Mouse (Mus musculus) midbrain, embryonic 16.5 days (tissue): ENCODE results near the gene Atg9b. TPM values are rescaled to one million over a fixed set of nuclear protein-coding genes. Genes with fewer than 3 reads are reported as not detected.
A peak's percentile ranks its signal among the peaks of the same experiment; 100 is the strongest.

Source experiments
- ATAC-seq: fragments of 200-750 bp; cut with Nextera tagmentation; 2 replicates; pipeline ENCODE4 v1.8.0; 2017; ENCODE audit warnings: moderate TSS enrichment
- H3K27ac ChIP-seq: fragments of 300-500 bp; sonication (generic); 2 replicates; pipeline ENCODE4 v1.5.1; 2014; ENCODE audit warnings: mild to moderate bottlenecking, low read length, mixed read lengths
- H3K27me3 ChIP-seq: fragments of 300-500 bp; sonication (generic); 2 replicates; pipeline ENCODE4 v1.6.1; 2014; ENCODE audit warnings: low read depth, low read length, mixed read lengths; ENCODE audit not compliant: control insufficient read depth, insufficient read depth
- H3K36me3 ChIP-seq: fragments of 300-500 bp; sonication (generic); 2 replicates; pipeline ENCODE4 v1.6.1; 2014; ENCODE audit warnings: mild to moderate bottlenecking, low read length, moderate library complexity, mixed read lengths; ENCODE audit not compliant: control insufficient read depth, insufficient read depth
- H3K4me1 ChIP-seq: fragments of 300-500 bp; sonication (generic); 2 replicates; pipeline ENCODE4 v1.6.1; 2014; ENCODE audit warnings: mild to moderate bottlenecking, low read length, mixed read lengths; ENCODE audit not compliant: control insufficient read depth, insufficient read depth
- H3K4me2 ChIP-seq: fragments of 300-500 bp; sonication (generic); 2 replicates; pipeline ENCODE4 v1.6.1; 2014; ENCODE audit warnings: mild to moderate bottlenecking, low read length, mixed read lengths
- H3K4me3 ChIP-seq: fragments of 300-500 bp; sonication (generic); 2 replicates; pipeline ENCODE4 v1.5.1; 2014; ENCODE audit warnings: low read depth, mild to moderate bottlenecking, low read length, moderate library complexity, mixed read lengths
- H3K9ac ChIP-seq: fragments of 300-500 bp; sonication (generic); 2 replicates; pipeline ENCODE4 v1.6.1; 2014; ENCODE audit warnings: low read depth, low read length, mixed read lengths
- H3K9me3 ChIP-seq: fragments of 300-500 bp; sonication (generic); replicated peaks from 2 replicates; pipeline ENCODE4 v1.6.1; 2014; ENCODE audit warnings: mild to moderate bottlenecking, low read length, mixed read lengths; ENCODE audit not compliant: control insufficient read depth, poor library complexity, severe bottlenecking
- whole genome bisulfite sequencing: fragments of 180-500 bp; shearing (Covaris S2); extraction: QIAGEN DNeasy Blood & Tissue Kit; methylation state at CpG from one replicate; pipeline ENCODE4 v1.1.7; 2014; 5-methylcytosine and 5-hydroxymethylcytosine counted together
- polyA plus RNA-seq: library from polyadenylated mRNA; unstranded; fragments of >200 nt; fragmentation: Nextera tagmentation; extraction: Ambion mirVana; gene quantifications from 2 replicates; pipeline ENCODE4 v1.2.1, GENCODE M21; 2015

The Atg9b gene
- polyA plus RNA-seq, 1 experiment from 2014 or later: 4.4 TPM

- H3K27me3 ChIP-seq: no peaks in the 10 kb centered on the region; the same call in 1 of the 2 replicates
- peak overlapping the region; percentile 94 for H3K4me2 ChIP-seq
- ATAC-seq: no peak
- under 1% methylated on average over 44 of the region's 60 CpGs for WGBS
- peak overlapping the region; percentile 94 for H3K27ac ChIP-seq
- H3K4me3 ChIP-seq: peak overlapping the region; percentile 68
- H3K9ac ChIP-seq: peak overlapping the region; percentile 69
- H3K36me3 ChIP-seq: 0 out of 2 replicates have a peak, but pooled peaks cover 5% of the 10 kb centered on the region
- peaks cover 30% of the 10 kb centered on the region for H3K4me1 ChIP-seq
- no peaks in the 10 kb centered on the region for H3K9me3 ChIP-seq
These were observed 33.0 kb upstream of the Atg9b start for GRCm38 (mm10) chr5:24424861-24425411.

GRCm38 (mm10) chr5:24424004-24424781, 32.2 kb upstream of the Atg9b start:
- H3K36me3 ChIP-seq: peaks cover 11% of the 10 kb centered on the region; the same call in 1 of the 2 replicates
- no peaks in the 10 kb centered on the region; the same call in 1 of the 2 replicates for H3K27me3 ChIP-seq
- peak overlapping the region; percentile 72 for H3K9ac ChIP-seq
- 14% methylated on average over 21 of the region's 21 CpGs for WGBS
- H3K27ac ChIP-seq: peak overlapping the region; percentile 94
- H3K4me3 ChIP-seq: peak overlapping the region; percentile 68
- ATAC-seq: no peak; the same call in 1 of the 2 replicates
- no peaks in the 10 kb centered on the region for H3K9me3 ChIP-seq
- H3K4me2 ChIP-seq: peak overlapping the region; percentile 94
- H3K4me1 ChIP-seq: peaks cover 30% of the 10 kb centered on the region

GRCm38 (mm10) chr5:24423129-24424003, 31.4 kb upstream of the Atg9b start, which contains the start of the genes Cdk5 and Slc4a2:
Gene Cdk5, minus strand, starts transcription at chr5:24423530.
Gene Slc4a2, plus strand, starts transcription at chr5:24423837.
- H3K9me3 ChIP-seq: no peaks in the 10 kb centered on the region
- H3K9ac ChIP-seq: peak within 1 kb of the TSS; percentile 84
- no peaks in the 10 kb centered on the region; the same call in 1 of the 2 replicates for H3K27me3 ChIP-seq
- peak within 1 kb of the TSS; percentile 68 for H3K4me3 ChIP-seq
- H3K4me2 ChIP-seq: peak within 1 kb of the TSS; percentile 94
- peaks cover 18% of the 10 kb centered on the region; the same call in 1 of the 2 replicates for H3K36me3 ChIP-seq
- H3K27ac ChIP-seq: peak within 1 kb of the TSS; percentile 94
- WGBS: under 1% methylated on average over 46 of the region's 46 CpGs
- peaks cover 30% of the 10 kb centered on the region for H3K4me1 ChIP-seq
- ATAC-seq: peak; percentile 96

- no peak overlapping the region for H3K4me2 ChIP-seq
- H3K4me1 ChIP-seq: peaks cover 29% of the 10 kb centered on the region
- no peak for ATAC-seq
- no peak overlapping the region for H3K27ac ChIP-seq
- peaks cover 18% of the 10 kb centered on the region; the same call in 1 of the 2 replicates for H3K36me3 ChIP-seq
- H3K9me3 ChIP-seq: no peaks in the 10 kb centered on the region
- H3K9ac ChIP-seq: no peak overlapping the region
- WGBS: 94% methylated on average over 9 of the region's 9 CpGs
- H3K4me3 ChIP-seq: no peak overlapping the region
- H3K27me3 ChIP-seq: no peaks in the 10 kb centered on the region
These were observed 28.4 kb upstream of the Atg9b start for GRCm38 (mm10) chr5:24420381-24420780.

- Histone ChIP-seq H3K27me3 (no peaks in the 10 kb centered on the region), H3K4me2 (no peak overlapping the region), H3K9ac (no peak overlapping the region), H3K9me3 (no peaks in the 10 kb centered on the region), H3K4me3 (no peak overlapping the region), H3K36me3 (peaks cover 18% of the 10 kb centered on the region; the same call in 1 of the 2 replicates), H3K27ac (no peak overlapping the region), H3K4me1 (peaks cover 15% of the 10 kb centered on the region)
- WGBS: 90% methylated on average over 10 of the region's 10 CpGs
- no peak for ATAC-seq
These were observed 25.6 kb upstream of the Atg9b start for GRCm38 (mm10) chr5:24417587-24417986.

GRCm38 (mm10) chr5:24416222-24416736, 24.3 kb upstream of the Atg9b start:
- H3K4me3 ChIP-seq: no peak overlapping the region
- no peaks in the 10 kb centered on the region for H3K9me3 ChIP-seq
- peak; percentile 57 for ATAC-seq
- H3K4me2 ChIP-seq: peak overlapping the region; percentile 36; the same call in 1 of the 2 replicates
- H3K36me3 ChIP-seq: peaks cover 18% of the 10 kb centered on the region; the same call in 1 of the 2 replicates
- H3K9ac ChIP-seq: peak overlapping the region; percentile 41; the same call in 1 of the 2 replicates
- peaks cover 8% of the 10 kb centered on the region for H3K4me1 ChIP-seq
- H3K27ac ChIP-seq: no peak overlapping the region
- H3K27me3 ChIP-seq: no peaks in the 10 kb centered on the region
- WGBS: 6% methylated on average over 21 of the region's 21 CpGs

- H3K9me3 ChIP-seq: no peaks in the 10 kb centered on the region
- no peak overlapping the region for H3K4me3 ChIP-seq
- no peak overlapping the region for H3K27ac ChIP-seq
- peaks cover 4% of the 10 kb centered on the region; the same call in 1 of the 2 replicates for H3K36me3 ChIP-seq
- H3K4me2 ChIP-seq: no peak overlapping the region
- H3K27me3 ChIP-seq: no peaks in the 10 kb centered on the region
- H3K9ac ChIP-seq: no peak overlapping the region
- 85% methylated on average over 13 of the region's 13 CpGs for WGBS
- ATAC-seq: no peak
- H3K4me1 ChIP-seq: peaks cover 8% of the 10 kb centered on the region
These were observed 22.0 kb upstream of the Atg9b start for GRCm38 (mm10) chr5:24413938-24414337.

GRCm38 (mm10) chr5:24413042-24413693, 21.2 kb upstream of the Atg9b start, which contains the start of gene Asic3:
Gene Asic3, plus strand, starts transcription at chr5:24413392.
- Histone ChIP-seq H3K9me3 (no peaks in the 10 kb centered on the region), H3K27me3 (no peaks in the 10 kb centered on the region), H3K36me3 (no peaks in the 10 kb centered on the region), H3K4me3 (no peak within 1 kb of the TSS), H3K9ac (no peak within 1 kb of the TSS), H3K27ac (no peak within 1 kb of the TSS), H3K4me2 (no peak within 1 kb of the TSS), H3K4me1 (peaks cover 8% of the 10 kb centered on the region)
- ATAC-seq: no peak
- WGBS: 46% methylated on average over 11 of the region's 11 CpGs
